Mouse (Mus musculus): ENCODE measurements around the gene Parn. TPM values are rescaled to one million over a fixed set of nuclear protein-coding genes. Genes with fewer than 3 reads are reported as not detected.

The Parn gene
- polyA plus RNA-seq, 1 experiment from 2014 or later: 27.9 TPM

GRCm38 (mm10) chr16:13611399-13611798 lies 56.6 kb downstream of the Parn start:
- no peak for DNase-seq (ENCODE audit: low spot score)
- H3K27ac ChIP-seq: no peak overlapping the region
- no peaks in the 10 kb centered on the region for H3K27me3 ChIP-seq (ENCODE audit: control insufficient read depth, insufficient read depth, low read length)
- ATAC-seq (ENCODE audit: low FRiP score): no peak
- peaks cover 4% of the 10 kb centered on the region; the same call in 1 of the 2 replicates for H3K36me3 ChIP-seq (replicated peaks; ENCODE audit: control insufficient read depth, insufficient read depth)
- H3K4me2 ChIP-seq (replicated peaks): no peak overlapping the region
- no peaks in the 10 kb centered on the region for H3K4me1 ChIP-seq (replicated peaks; ENCODE audit: control insufficient read depth, insufficient read depth, low read length)
- H3K9me3 ChIP-seq (ENCODE audit: control insufficient read depth, low read length): no peaks in the 10 kb centered on the region
- H3K4me3 ChIP-seq (replicated peaks; ENCODE audit: low read length): no peak overlapping the region
- no peak overlapping the region for H3K9ac ChIP-seq

GRCm38 (mm10) chr16:13610951-13611381 lies 57.0 kb downstream of the Parn start:
- H3K9ac ChIP-seq: no peak overlapping the region
- DNase-seq (ENCODE audit: low spot score): no peak
- no peak overlapping the region for H3K4me2 ChIP-seq (replicated peaks)
- H3K27ac ChIP-seq: no peak overlapping the region
- no peak overlapping the region for H3K4me3 ChIP-seq (replicated peaks; ENCODE audit: low read length)
- ATAC-seq (ENCODE audit: low FRiP score): no peak
- WGBS: 75% methylated on average over 5 of the region's 5 CpGs
- no peaks in the 10 kb centered on the region for H3K9me3 ChIP-seq (ENCODE audit: control insufficient read depth, low read length)
- H3K36me3 ChIP-seq (replicated peaks; ENCODE audit: control insufficient read depth, insufficient read depth): peaks cover 4% of the 10 kb centered on the region; the same call in 1 of the 2 replicates
- H3K4me1 ChIP-seq (replicated peaks; ENCODE audit: control insufficient read depth, insufficient read depth, low read length): no peaks in the 10 kb centered on the region
- H3K27me3 ChIP-seq (ENCODE audit: control insufficient read depth, insufficient read depth, low read length): no peaks in the 10 kb centered on the region

GRCm38 (mm10) chr16:13608705-13609085 lies 59.3 kb downstream of the Parn start:
- WGBS: 100% methylated on average over 1 of the region's 1 CpGs
- H3K4me1 ChIP-seq (replicated peaks; ENCODE audit: control insufficient read depth, insufficient read depth, low read length): no peaks in the 10 kb centered on the region
- H3K9me3 ChIP-seq (ENCODE audit: control insufficient read depth, low read length): no peaks in the 10 kb centered on the region
- no peak overlapping the region for H3K4me3 ChIP-seq (replicated peaks; ENCODE audit: low read length)
- peaks cover 13% of the 10 kb centered on the region for H3K36me3 ChIP-seq (replicated peaks; ENCODE audit: control insufficient read depth, insufficient read depth)
- H3K27me3 ChIP-seq (ENCODE audit: control insufficient read depth, insufficient read depth, low read length): no peaks in the 10 kb centered on the region
- H3K4me2 ChIP-seq (replicated peaks): no peak overlapping the region
- DNase-seq (ENCODE audit: low spot score) (no peak), ATAC-seq (ENCODE audit: low FRiP score) (no peak)
- H3K27ac ChIP-seq: no peak overlapping the region
- H3K9ac ChIP-seq: no peak overlapping the region

- H3K4me2 ChIP-seq (replicated peaks): no peak overlapping the region
- peaks cover 15% of the 10 kb centered on the region for H3K36me3 ChIP-seq (replicated peaks; ENCODE audit: control insufficient read depth, insufficient read depth)
- WGBS: 63% methylated on average over 4 of the region's 4 CpGs
- H3K9ac ChIP-seq: no peak overlapping the region
- ATAC-seq (ENCODE audit: low FRiP score) (no peak), DNase-seq (ENCODE audit: low spot score) (peak; percentile 28)
- H3K9me3 ChIP-seq (ENCODE audit: control insufficient read depth, low read length): no peaks in the 10 kb centered on the region
- no peaks in the 10 kb centered on the region for H3K27me3 ChIP-seq (ENCODE audit: control insufficient read depth, insufficient read depth, low read length)
- peak overlapping the region; percentile 57; the same call in 1 of the 2 replicates for H3K27ac ChIP-seq
- no peaks in the 10 kb centered on the region for H3K4me1 ChIP-seq (replicated peaks; ENCODE audit: control insufficient read depth, insufficient read depth, low read length)
- H3K4me3 ChIP-seq (replicated peaks; ENCODE audit: low read length): no peak overlapping the region
Measured at GRCm38 (mm10) chr16:13607987-13608704, 59.8 kb downstream of the Parn start.

GRCm38 (mm10) chr16:13602779-13603178 lies 65.2 kb downstream of the Parn start:
- no peak overlapping the region for H3K27ac ChIP-seq
- DNase-seq (ENCODE audit: low spot score) (no peak), ATAC-seq (ENCODE audit: low FRiP score) (no peak)
- H3K4me2 ChIP-seq (replicated peaks): no peak overlapping the region
- H3K9ac ChIP-seq: no peak overlapping the region
- 68% methylated on average over 1 of the region's 1 CpGs for WGBS
- H3K36me3 ChIP-seq (replicated peaks; ENCODE audit: control insufficient read depth, insufficient read depth): peaks cover 17% of the 10 kb centered on the region
- H3K4me3 ChIP-seq (replicated peaks; ENCODE audit: low read length): no peak overlapping the region
- H3K9me3 ChIP-seq (ENCODE audit: control insufficient read depth, low read length): no peaks in the 10 kb centered on the region
- H3K4me1 ChIP-seq (replicated peaks; ENCODE audit: control insufficient read depth, insufficient read depth, low read length): no peaks in the 10 kb centered on the region
- no peaks in the 10 kb centered on the region for H3K27me3 ChIP-seq (ENCODE audit: control insufficient read depth, insufficient read depth, low read length)

- WGBS: 88% methylated on average over 2 of the region's 2 CpGs
- no peak for ATAC-seq (ENCODE audit: low FRiP score)
- H3K27ac ChIP-seq: 0 out of 2 replicates have a peak overlapping the region, but pooled peaks have one; percentile 2
- no peak overlapping the region for H3K4me3 ChIP-seq (replicated peaks; ENCODE audit: low read length)
- no peak overlapping the region for H3K4me2 ChIP-seq (replicated peaks)
- no peaks in the 10 kb centered on the region for H3K9me3 ChIP-seq (ENCODE audit: control insufficient read depth, low read length)
- no peaks in the 10 kb centered on the region; the same call in 1 of the 2 replicates for H3K36me3 ChIP-seq (replicated peaks; ENCODE audit: control insufficient read depth, insufficient read depth)
- no peaks in the 10 kb centered on the region for H3K4me1 ChIP-seq (replicated peaks; ENCODE audit: control insufficient read depth, insufficient read depth, low read length)
- H3K27me3 ChIP-seq (ENCODE audit: control insufficient read depth, insufficient read depth, low read length): no peaks in the 10 kb centered on the region
- H3K9ac ChIP-seq: no peak overlapping the region
- no peak for DNase-seq (ENCODE audit: low spot score)
Measured at GRCm38 (mm10) chr16:13589049-13589408, 78.9 kb downstream of the Parn start.

- Histone ChIP-seq H3K27me3 (ENCODE audit: control insufficient read depth, insufficient read depth, low read length) (no peaks in the 10 kb centered on the region), H3K4me3 (replicated peaks; ENCODE audit: low read length) (no peak overlapping the region), H3K36me3 (replicated peaks; ENCODE audit: control insufficient read depth, insufficient read depth) (no peaks in the 10 kb centered on the region; the same call in 1 of the 2 replicates), H3K4me2 (replicated peaks) (no peak overlapping the region), H3K27ac (no peak overlapping the region), H3K9ac (no peak overlapping the region), H3K9me3 (ENCODE audit: control insufficient read depth, low read length) (no peaks in the 10 kb centered on the region), H3K4me1 (replicated peaks; ENCODE audit: control insufficient read depth, insufficient read depth, low read length) (no peaks in the 10 kb centered on the region)
- DNase-seq (ENCODE audit: low spot score): no peak
- no peak for ATAC-seq (ENCODE audit: low FRiP score)
- 73% methylated on average over 5 of the region's 5 CpGs for WGBS
Measured at GRCm38 (mm10) chr16:13588182-13589048, 79.6 kb downstream of the Parn start.

GRCm38 (mm10) chr16:13585234-13585633 lies 82.7 kb downstream of the Parn start:
- H3K9ac ChIP-seq: no peak overlapping the region
- DNase-seq (ENCODE audit: low spot score) (no peak), ATAC-seq (ENCODE audit: low FRiP score) (no peak)
- no peaks in the 10 kb centered on the region for H3K9me3 ChIP-seq (ENCODE audit: control insufficient read depth, low read length)
- no peaks in the 10 kb centered on the region for H3K4me1 ChIP-seq (replicated peaks; ENCODE audit: control insufficient read depth, insufficient read depth, low read length)
- H3K4me2 ChIP-seq (replicated peaks): no peak overlapping the region
- no peak overlapping the region for H3K27ac ChIP-seq
- no peak overlapping the region for H3K4me3 ChIP-seq (replicated peaks; ENCODE audit: low read length)
- 82% methylated on average over 9 of the region's 9 CpGs for WGBS
- no peaks in the 10 kb centered on the region for H3K27me3 ChIP-seq (ENCODE audit: control insufficient read depth, insufficient read depth, low read length)
- no peaks in the 10 kb centered on the region for H3K36me3 ChIP-seq (replicated peaks; ENCODE audit: control insufficient read depth, insufficient read depth)

GRCm38 (mm10) chr16:13580784-13581183 lies 87.2 kb downstream of the Parn start:
- Histone ChIP-seq H3K9me3 (ENCODE audit: control insufficient read depth, low read length) (no peaks in the 10 kb centered on the region), H3K4me1 (replicated peaks; ENCODE audit: control insufficient read depth, insufficient read depth, low read length) (no peaks in the 10 kb centered on the region), H3K4me3 (replicated peaks; ENCODE audit: low read length) (no peak overlapping the region), H3K4me2 (replicated peaks) (no peak overlapping the region), H3K27me3 (ENCODE audit: control insufficient read depth, insufficient read depth, low read length) (no peaks in the 10 kb centered on the region), H3K36me3 (replicated peaks; ENCODE audit: control insufficient read depth, insufficient read depth) (no peaks in the 10 kb centered on the region), H3K27ac (no peak overlapping the region), H3K9ac (no peak overlapping the region)
- no peak for DNase-seq (ENCODE audit: low spot score)
- no peak for ATAC-seq (ENCODE audit: low FRiP score)
- 93% methylated on average over 3 of the region's 3 CpGs for WGBS
